Comparison of ENCODE assay signal across 8 mouse cellular contexts in the genomic region with DNA sequence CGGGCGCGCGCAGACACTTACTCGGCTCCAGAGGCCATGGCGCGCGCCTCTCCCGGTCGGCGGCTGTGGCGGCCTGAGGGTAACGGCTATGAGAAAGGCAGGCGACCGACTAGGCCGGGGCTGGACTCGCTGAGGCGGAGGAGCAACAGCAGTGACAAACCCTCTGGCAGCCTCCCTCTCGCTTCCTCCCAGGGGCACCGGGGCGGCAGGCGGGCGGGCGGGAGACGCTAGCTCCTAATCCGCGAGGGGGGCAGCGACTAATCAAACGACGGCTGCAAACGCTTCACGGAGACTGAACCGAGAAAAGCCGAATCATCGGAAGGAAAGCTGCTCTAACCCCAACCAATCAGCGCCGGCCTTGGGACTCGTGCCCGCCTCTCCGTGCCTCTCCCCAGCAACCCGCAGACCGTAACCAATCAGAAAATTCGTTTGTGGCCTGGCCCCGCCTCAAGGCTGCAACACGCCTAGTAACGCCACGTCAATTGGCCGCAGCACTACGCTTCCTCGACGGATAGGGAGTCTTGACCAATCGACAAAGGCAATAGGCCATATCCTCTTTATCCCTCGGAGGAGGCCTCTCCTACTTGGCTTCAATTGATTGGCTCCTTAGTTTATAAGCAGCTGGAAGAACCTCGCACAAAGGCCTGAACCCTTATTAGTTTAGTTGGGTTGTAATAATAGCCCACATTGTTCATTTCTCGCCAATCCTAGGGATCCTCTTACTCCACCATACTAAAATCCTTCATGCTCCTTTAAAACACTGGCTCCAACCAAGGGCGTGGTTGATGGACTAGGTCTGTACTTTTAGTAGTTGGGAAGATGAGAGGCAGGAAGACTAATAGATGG. TPM values are rescaled to one million over a fixed set of nuclear protein-coding genes. Genes with fewer than 3 reads are reported as not detected.
DNase-seq lines count a peak whose midpoint lies in the region; ATAC-seq lines count a peak whose summit lies in the region.
"Not testable (repeated sequence)": the region's sequence is repeated elsewhere in the genome, so short reads cannot be mapped to it uniquely, and the experiment has no call there.

TSS of gene Vcp (minus strand) at position 367 of the 846 bp plus-strand sequence.

- H3K36me3 ChIP-seq in heart, embryonic 10.5 days: peaks cover 24% of the 10 kb centered on the region
- peaks cover 18% of the 10 kb centered on the region for H3K36me3 ChIP-seq in kidney, embryonic 15.5 days

- peak; percentile 96 to 97 for DNase-seq in B cell, adult 2 months
- DNase-seq in brain, adult 2 months (ENCODE audit: low read depth, low spot score): peak; percentile 100
- DNase-seq in heart, embryonic 10.5 days (ENCODE audit: low spot score): peak; percentile 100
- DNase-seq in liver: peak; percentile 99
- DNase-seq in spleen, postnatal 4 days (ENCODE audit: low spot score in 2 of 2): peak; percentile 99

- H3K4me2 ChIP-seq in kidney, embryonic 15.5 days: peak within 1 kb of the TSS; percentile 74

- H3K4me1 ChIP-seq in heart, embryonic 10.5 days: peaks cover 20% of the 10 kb centered on the region; the same call in 1 of the 2 replicates
- H3K4me1 ChIP-seq in kidney, embryonic 15.5 days: peaks cover 22% of the 10 kb centered on the region

- H3K27ac ChIP-seq in heart, embryonic 10.5 days: peak within 1 kb of the TSS; percentile 99
- peak within 1 kb of the TSS; percentile 100 for H3K27ac ChIP-seq in kidney, embryonic 15.5 days

- H3K27me3 ChIP-seq in heart, embryonic 10.5 days (ENCODE audit: insufficient read depth, poor library complexity, severe bottlenecking); kidney, embryonic 15.5 days: not testable (repeated sequence)

- not testable (repeated sequence) for H3K9me3 ChIP-seq in heart, embryonic 10.5 days; kidney, embryonic 15.5 days (replicated peaks)

- ATAC-seq in erythroblast, adult 5-6 weeks (replicated peaks; ENCODE audit: low FRiP score, poor library complexity, severe bottlenecking): peak; percentile 92
- ATAC-seq in kidney, embryonic 15.5 days (replicated peaks; ENCODE audit: low FRiP score): peak; percentile 98
- peak; percentile 99 for ATAC-seq in monocyte, adult 5-6 weeks (replicated peaks; ENCODE audit: insufficient number of reproducible peaks, low FRiP score, low TSS enrichment, poor library complexity, severe bottlenecking)

- H3K9ac ChIP-seq in kidney, embryonic 15.5 days: peak within 1 kb of the TSS; percentile 98

- 1% methylated on average over 49 of the region's 56 CpGs for WGBS in heart, embryonic 10.5 days
- under 1% methylated on average over 56 of the region's 56 CpGs for WGBS in kidney, embryonic 15.5 days

- peak within 1 kb of the TSS; percentile 80 for H3K4me3 ChIP-seq in heart, embryonic 10.5 days
- H3K4me3 ChIP-seq in kidney, embryonic 15.5 days (replicated peaks): peak within 1 kb of the TSS; percentile 74

RNA-seq across cellular contexts. Expression of gene Vcp, which starts in this region (rescaled TPM):
- total RNA-seq in erythroblast, adult 5-6 weeks (2015; ENCODE audit: low replicate concordance): 71.9 and 85.5 TPM in 2 replicates
- 149 and 153 TPM in 2 replicates for total RNA-seq in erythroblast, adult 5-6 weeks (2017; ENCODE audit: low replicate concordance)
- 588 and 628 TPM in 2 replicates for polyA plus RNA-seq in heart, embryonic 10.5 days (2016; fragmentation: Nextera tagmentation; extraction: Ambion mirVana)
- polyA plus RNA-seq in kidney, embryonic 15.5 days (2015; fragmentation: Nextera tagmentation; extraction: Ambion mirVana): 547 and 571 TPM in 2 replicates
- total RNA-seq in monocyte, adult 5-6 weeks (2017): 146 to 168 TPM (median 150 TPM) in 3 replicates

Comparison
In these comparisons a context has a peak if more than half of its experiments do, and no peak if none do; other contexts are left out.
1. Peak in every context shown above with its lines: DNase-seq, ATAC-seq, H3K4me3 ChIP-seq and H3K27ac ChIP-seq.